Mouse (Mus musculus): Measurements from ENCODE around the gene Tbcel.

DNA sequence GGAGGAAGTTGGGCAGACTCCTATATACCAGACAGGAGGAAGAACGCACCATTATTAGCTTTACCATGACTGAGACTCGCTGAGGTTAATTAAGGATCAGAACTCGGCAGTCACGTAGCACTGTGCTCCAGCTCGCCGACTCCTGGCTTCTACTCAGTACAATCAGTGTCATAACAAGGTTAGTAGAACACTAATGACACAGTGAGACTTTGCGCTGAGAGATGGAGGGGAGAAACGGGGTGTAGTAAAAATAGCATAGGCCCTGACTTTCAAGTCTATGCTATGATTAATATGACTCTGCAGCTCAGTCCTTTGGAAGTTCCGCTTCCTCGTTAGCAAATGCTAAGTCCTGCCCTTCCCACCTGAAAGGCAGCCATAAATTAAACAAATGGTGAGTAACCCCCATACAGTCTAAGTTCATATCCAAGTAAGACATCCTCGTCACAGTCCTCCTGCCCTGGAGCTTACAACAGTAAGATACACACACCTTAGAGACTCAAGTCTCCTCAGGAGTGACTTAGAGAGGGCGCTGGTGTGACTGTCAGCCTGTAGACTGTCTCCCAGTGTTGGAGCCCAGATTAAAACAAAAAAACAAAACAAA is 90.2 kb downstream of the Tbcel start:
- TF ChIP-seq CHD2 (IDR thresholded peaks at IDR 0.05; ENCODE audit: low read depth, low read length) (no peak), HCFC1 (IDR thresholded peaks at IDR 0.05; ENCODE audit: borderline replicate concordance, insufficient read depth, low read length) (no peak), ZC3H11A (IDR thresholded peaks at IDR 0.05; ENCODE audit: borderline replicate concordance, low read depth, low read length) (no peak)
